ENCODE assay signal across 8 mouse cellular contexts in genomic region chrX:167233104-167233687, GRCm38 (mm10). TPM values are rescaled to one million over a fixed set of nuclear protein-coding genes. Genes with fewer than 3 reads are reported as not detected.
DNase-seq lines count a peak whose midpoint lies in the region; ATAC-seq and TF ChIP-seq lines count a peak whose summit lies in the region.

No protein-coding gene starts in this region.

- no peak overlapping the region for H3K4me3 ChIP-seq in heart, adult 2 months
- H3K4me3 ChIP-seq in forebrain, embryonic 15.5 days = no peak overlapping the region
- no peak overlapping the region for H3K4me3 ChIP-seq in hindbrain, embryonic 16.5 days (ENCODE audit: low read length)
- H3K4me3 ChIP-seq in midbrain, embryonic 10.5 days = no peak overlapping the region

- intact Hi-C loops in heart, adult 2 months (cut with DNase I) = loop anchor here (1.0 to 10.0 kb wide), 3 partner anchors 428 to 1068 kb away; no protein-coding TSS in a partner anchor
- intact Hi-C loops in heart, postnatal 25 days (cut with DNase I) = loop anchor here (1.0 to 10.0 kb wide), 3 partner anchors 573 to 1068 kb away; no protein-coding TSS in a partner anchor
- intact Hi-C loops in left cerebral cortex, postnatal 14 days (cut with DNase I) = loop anchor here (1.0 to 10.0 kb wide), 2 partner anchors 572 to 1068 kb away; no protein-coding TSS in a partner anchor

- no peak overlapping the region for H3K9ac ChIP-seq in heart, adult 2 months (ENCODE audit: low read depth, low read length)
- H3K9ac ChIP-seq in forebrain, embryonic 15.5 days (replicated peaks) = no peak overlapping the region
- H3K9ac ChIP-seq in hindbrain, embryonic 16.5 days (ENCODE audit: low read depth, low read length) = no peak overlapping the region

- TF ChIP-seq EP300 in heart, adult 2 months (IDR thresholded peaks at IDR 0.05; ENCODE audit: insufficient read depth, low read depth, low read length) = no peak

- no peaks in the 10 kb centered on the region for H3K79me2 ChIP-seq in heart, adult 2 months (replicated peaks; ENCODE audit: control insufficient read depth, insufficient read depth, low read length)

- H3K4me1 ChIP-seq in heart, adult 2 months (ENCODE audit: control insufficient read depth, insufficient read depth, low read length) = no peaks in the 10 kb centered on the region
- H3K4me1 ChIP-seq in forebrain, embryonic 15.5 days = no peaks in the 10 kb centered on the region
- no peaks in the 10 kb centered on the region for H3K4me1 ChIP-seq in hindbrain, embryonic 16.5 days (ENCODE audit: control insufficient read depth, insufficient read depth, low read depth, low read length)
- 0 out of 2 replicates have a peak, but pooled peaks cover 3% of the 10 kb centered on the region for H3K4me1 ChIP-seq in midbrain, embryonic 10.5 days

- TF ChIP-seq CTCF in heart, adult 2 months (IDR thresholded peaks at IDR 0.05) = peak; percentile 83

- 29% methylated on average over 9 of the region's 9 CpGs for WGBS in heart, adult 2 months
- 26% methylated on average over 9 of the region's 9 CpGs for WGBS in forebrain, embryonic 15.5 days
- WGBS in hindbrain, embryonic 16.5 days = 26% methylated on average over 9 of the region's 9 CpGs
- 29% methylated on average over 9 of the region's 9 CpGs for WGBS in midbrain, embryonic 10.5 days

- H3K36me3 ChIP-seq in heart, adult 2 months (ENCODE audit: control insufficient read depth, insufficient read depth, low read length) = no peaks in the 10 kb centered on the region
- H3K36me3 ChIP-seq in forebrain, embryonic 15.5 days = no peaks in the 10 kb centered on the region
- H3K36me3 ChIP-seq in hindbrain, embryonic 16.5 days (ENCODE audit: control insufficient read depth, insufficient read depth, low read length) = no peaks in the 10 kb centered on the region
- no peaks in the 10 kb centered on the region for H3K36me3 ChIP-seq in midbrain, embryonic 10.5 days

- ATAC-seq in forebrain, embryonic 15.5 days (replicated peaks) = peak; percentile 69
- peak; percentile 80 for ATAC-seq in hindbrain, embryonic 16.5 days

- no peaks in the 10 kb centered on the region for H3K9me3 ChIP-seq in forebrain, embryonic 15.5 days
- H3K9me3 ChIP-seq in hindbrain, embryonic 16.5 days (ENCODE audit: control insufficient read depth, low read length) = no peaks in the 10 kb centered on the region
- no peaks in the 10 kb centered on the region for H3K9me3 ChIP-seq in midbrain, embryonic 10.5 days (replicated peaks)

- no peaks in the 10 kb centered on the region for H3K27me3 ChIP-seq in heart, adult 2 months (ENCODE audit: control insufficient read depth, insufficient read depth, low read length)
- H3K27me3 ChIP-seq in forebrain, embryonic 15.5 days = no peaks in the 10 kb centered on the region
- 0 out of 2 replicates have a peak, but pooled peaks cover 2% of the 10 kb centered on the region for H3K27me3 ChIP-seq in hindbrain, embryonic 16.5 days (replicated peaks; ENCODE audit: control insufficient read depth, insufficient read depth, low read length)
- peaks cover 80% of the 10 kb centered on the region for H3K27me3 ChIP-seq in midbrain, embryonic 10.5 days (ENCODE audit: low read depth, poor library complexity, severe bottlenecking)

- no peak overlapping the region for H3K27ac ChIP-seq in heart, adult 2 months
- no peak overlapping the region for H3K27ac ChIP-seq in forebrain, embryonic 15.5 days (replicated peaks)
- H3K27ac ChIP-seq in hindbrain, embryonic 16.5 days (ENCODE audit: low read depth, low read length) = no peak overlapping the region
- H3K27ac ChIP-seq in midbrain, embryonic 10.5 days (replicated peaks) = 0 out of 2 replicates have a peak overlapping the region, but pooled peaks have one; percentile 38

- peak; percentile 65 to 75 for DNase-seq in heart, adult 2 months
- DNase-seq in heart, postnatal 25 days (ENCODE audit: low spot score) = no peak
- peak; percentile 28 for DNase-seq in cerebellum, adult 11-12 months
- DNase-seq in left cerebral cortex, postnatal 14 days (ENCODE audit: low spot score in 2 of 2) = peak; percentile 47 to 85
- DNase-seq in midbrain, embryonic 10.5 days (ENCODE audit: low spot score) = peak; percentile 53
- peak; percentile 61 to 67 for DNase-seq in spleen, postnatal 36 days (ENCODE audit: low spot score in 2 of 2)

- no peak overlapping the region; the same call in 1 of the 2 replicates for H3K4me2 ChIP-seq in forebrain, embryonic 15.5 days (replicated peaks)
- H3K4me2 ChIP-seq in hindbrain, embryonic 16.5 days (ENCODE audit: low read length) = no peak overlapping the region

- TF ChIP-seq POLR2A in heart, adult 2 months (IDR thresholded peaks at IDR 0.05; ENCODE audit: insufficient read depth, low read depth, low read length) = no peak

RNA-seq across cellular contexts. Expression of gene Tmsb4x, which starts 24.1 kb away (rescaled TPM):
- 100 to 1,000 TPM; 435 to 610 TPM for total RNA-seq in heart, adult 2 months (2021)
- 211 and 313 TPM in 2 replicates for polyA plus RNA-seq in heart, adult 2 months (2012; rRNA removed)
- total RNA-seq in heart, postnatal 25 days (2021) = 100 to 1,000 TPM; 459 to 522 TPM
- polyA plus RNA-seq in forebrain, embryonic 15.5 days (2015; fragmentation: Nextera tagmentation; extraction: Ambion mirVana) = 7,356 and 7,374 TPM in 2 replicates
- polyA plus RNA-seq in hindbrain, embryonic 16.5 days (2015; fragmentation: Nextera tagmentation; extraction: Ambion mirVana) = 4,367 and 4,892 TPM in 2 replicates
- total RNA-seq in left cerebral cortex, postnatal 14 days (2021) = 1,000 to 10,000 TPM; 1,077 to 1,206 TPM
- 3,605 and 4,052 TPM in 2 replicates for polyA plus RNA-seq in midbrain, embryonic 10.5 days (2016; fragmentation: Nextera tagmentation; extraction: Ambion mirVana)

RNA-seq across cellular contexts. Expression of gene Tlr8, which starts 30.9 kb away (rescaled TPM):
- total RNA-seq in heart, adult 2 months (2021) = 1 to 10 TPM; 1.3 to 1.9 TPM
- 0.59 and 1.2 TPM in 2 replicates for polyA plus RNA-seq in heart, adult 2 months (2012; rRNA removed)
- total RNA-seq in heart, postnatal 25 days (2021) = 1 to 10 TPM; 2.3 to 2.8 TPM
- 0.05 and 0.09 TPM in 2 replicates for polyA plus RNA-seq in forebrain, embryonic 15.5 days (2015; fragmentation: Nextera tagmentation; extraction: Ambion mirVana)
- polyA plus RNA-seq in hindbrain, embryonic 16.5 days (2015; fragmentation: Nextera tagmentation; extraction: Ambion mirVana) = 0.14 and 0.18 TPM in 2 replicates
- total RNA-seq in left cerebral cortex, postnatal 14 days (2021) = under 1 TPM; 0.13 TPM
- polyA plus RNA-seq in midbrain, embryonic 10.5 days (2016; fragmentation: Nextera tagmentation; extraction: Ambion mirVana) = 0.30 TPM in 1 of 2 replicates, not detected in the other

Comparison
In these comparisons a context has a peak if more than half of its experiments do, and no peak if none do; other contexts are left out.
1. RNA of gene Tmsb4x, which starts 24.1 kb away (polyA plus RNA-seq): 7,356 to 7,374 TPM in forebrain, embryonic 15.5 days, 4,367 to 4,892 TPM in hindbrain, embryonic 16.5 days and 3,605 to 4,052 TPM in midbrain, embryonic 10.5 days; 211 to 313 TPM in heart, adult 2 months; every median in the first group is over 10 times any median in the second.